Comparison of ENCODE assay signal across 8 mouse cellular contexts in the genomic region with DNA sequence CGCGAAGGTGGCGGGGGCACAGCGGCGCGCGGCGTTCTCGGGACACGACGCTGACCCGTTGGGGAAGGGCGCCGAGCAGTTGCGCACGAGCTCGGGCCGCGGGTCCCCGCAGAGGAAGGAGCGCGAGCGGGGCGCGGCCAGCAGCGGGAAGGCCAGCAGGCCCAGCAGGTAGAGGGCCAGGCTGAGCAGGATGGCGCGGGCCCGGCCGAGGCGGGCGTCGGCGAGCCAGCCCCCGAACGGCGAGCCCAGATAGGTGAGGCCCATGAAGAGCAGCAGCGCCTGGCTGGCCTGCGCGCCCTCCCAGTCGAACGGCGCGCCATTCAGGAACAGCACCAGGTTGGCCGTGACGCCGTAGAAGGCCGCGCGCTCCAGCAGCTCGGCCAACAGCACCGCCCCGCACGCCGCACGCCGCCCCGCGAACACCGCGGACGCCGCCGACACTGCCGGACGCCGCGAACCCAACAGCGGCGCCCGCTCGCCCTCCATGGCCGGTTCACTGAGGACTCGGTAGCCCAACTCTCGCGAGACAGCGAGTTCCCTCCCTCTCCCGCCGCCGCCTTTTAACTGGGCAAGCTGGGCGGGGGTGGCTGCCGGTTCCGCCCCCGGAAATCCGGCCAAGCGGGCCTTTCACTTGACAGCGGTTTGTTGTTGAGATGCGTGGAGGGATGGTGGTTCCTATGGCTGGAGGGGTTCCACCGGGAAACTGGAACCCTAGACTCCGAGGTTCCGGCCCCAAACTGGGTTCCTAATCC. TPM values are rescaled to one million over a fixed set of nuclear protein-coding genes. Genes with fewer than 3 reads are reported as not detected.
DNase-seq lines count a peak whose midpoint lies in the region; ATAC-seq lines count a peak whose summit lies in the region.

No protein-coding gene starts in this region.

- ATAC-seq in erythroblast, adult 5-6 weeks (replicated peaks; ENCODE audit: low FRiP score, poor library complexity, severe bottlenecking), result peak; percentile 98
- peak; percentile 97 for ATAC-seq in kidney, embryonic 15.5 days (replicated peaks; ENCODE audit: low FRiP score)
- ATAC-seq in monocyte, adult 5-6 weeks (replicated peaks; ENCODE audit: insufficient number of reproducible peaks, low FRiP score, low TSS enrichment, poor library complexity, severe bottlenecking), result peak; percentile 63

- peak overlapping the region; percentile 94 for H3K9ac ChIP-seq in kidney, embryonic 15.5 days

- H3K4me1 ChIP-seq in heart, embryonic 10.5 days, result peaks cover 22% of the 10 kb centered on the region
- peaks cover 25% of the 10 kb centered on the region for H3K4me1 ChIP-seq in kidney, embryonic 15.5 days

- H3K4me3 ChIP-seq in heart, embryonic 10.5 days, result peak overlapping the region; percentile 97
- H3K4me3 ChIP-seq in kidney, embryonic 15.5 days (replicated peaks), result peak overlapping the region; percentile 82

- no peaks in the 10 kb centered on the region for H3K27me3 ChIP-seq in heart, embryonic 10.5 days (ENCODE audit: insufficient read depth, poor library complexity, severe bottlenecking)
- no peaks in the 10 kb centered on the region for H3K27me3 ChIP-seq in kidney, embryonic 15.5 days

- no peaks in the 10 kb centered on the region for H3K36me3 ChIP-seq in heart, embryonic 10.5 days
- H3K36me3 ChIP-seq in kidney, embryonic 15.5 days, result no peaks in the 10 kb centered on the region

- H3K4me2 ChIP-seq in kidney, embryonic 15.5 days, result peak overlapping the region; percentile 79

- H3K27ac ChIP-seq in heart, embryonic 10.5 days, result peak overlapping the region; percentile 95
- H3K27ac ChIP-seq in kidney, embryonic 15.5 days, result peak overlapping the region; percentile 86

- under 1% methylated on average over 91 of the region's 91 CpGs for WGBS in heart, embryonic 10.5 days
- 0% methylated on average over 91 of the region's 91 CpGs for WGBS in kidney, embryonic 15.5 days

- no peaks in the 10 kb centered on the region for H3K9me3 ChIP-seq in heart, embryonic 10.5 days
- no peaks in the 10 kb centered on the region for H3K9me3 ChIP-seq in kidney, embryonic 15.5 days (replicated peaks)

- DNase-seq in B cell, adult 2 months, result peak; percentile 98 to 99
- DNase-seq in brain, adult 2 months (ENCODE audit: low read depth, low spot score), result peak; percentile 99
- DNase-seq in heart, embryonic 10.5 days (ENCODE audit: low spot score), result peak; percentile 98
- peak; percentile 94 for DNase-seq in liver
- DNase-seq in spleen, postnatal 4 days (ENCODE audit: low spot score in 2 of 2), result peak; percentile 94 to 97

RNA-seq across cellular contexts. Expression of a gene that starts 15.0 kb away (rescaled TPM):
- 1.3 TPM in 2 replicates for total RNA-seq in erythroblast, adult 5-6 weeks (2015; ENCODE audit: low replicate concordance)
- 0.77 and 1.7 TPM in 2 replicates for total RNA-seq in erythroblast, adult 5-6 weeks (2017; ENCODE audit: low replicate concordance)
- 0.11 TPM in 1 of 2 replicates, not detected in the other for polyA plus RNA-seq in heart, embryonic 10.5 days (2016; fragmentation: Nextera tagmentation; extraction: Ambion mirVana)
- 0.36 and 0.44 TPM in 2 replicates for polyA plus RNA-seq in kidney, embryonic 15.5 days (2015; fragmentation: Nextera tagmentation; extraction: Ambion mirVana)
- total RNA-seq in monocyte, adult 5-6 weeks (2017), result 2.6 to 6.2 TPM (median 2.7 TPM) in 3 replicates

RNA-seq across cellular contexts. Expression of a gene that starts 15.6 kb away (rescaled TPM):
- 5.4 and 37.6 TPM in 2 replicates for total RNA-seq in erythroblast, adult 5-6 weeks (2015; ENCODE audit: low replicate concordance)
- 10.0 and 12.1 TPM in 2 replicates for total RNA-seq in erythroblast, adult 5-6 weeks (2017; ENCODE audit: low replicate concordance)
- 20.4 and 22.6 TPM in 2 replicates for polyA plus RNA-seq in heart, embryonic 10.5 days (2016; fragmentation: Nextera tagmentation; extraction: Ambion mirVana)
- polyA plus RNA-seq in kidney, embryonic 15.5 days (2015; fragmentation: Nextera tagmentation; extraction: Ambion mirVana), result 23.8 and 23.9 TPM in 2 replicates
- total RNA-seq in monocyte, adult 5-6 weeks (2017), result 143 to 291 TPM (median 159 TPM) in 3 replicates

Comparison
In these comparisons a context has a peak if more than half of its experiments do, and no peak if none do; other contexts are left out.
1. Peak in every context shown above with its lines: DNase-seq, ATAC-seq, H3K4me3 ChIP-seq and H3K27ac ChIP-seq.